Mouse (Mus musculus): ENCODE measurements around the gene Saysd1. TPM values are rescaled to one million over a fixed set of nuclear protein-coding genes. Genes with fewer than 3 reads are reported as not detected.

The Saysd1 gene
- total and polyA plus RNA-seq, 3 experiments, result 2.6 to 5.0 (median 2.8) TPM

GRCm38 (mm10) chr14:20169251-20169650 is 30.9 kb upstream of the Saysd1 start:
- DNase-seq, result no peak
- intact Hi-C loops (cut with DNase I), result no loop called here
- Histone ChIP-seq H3K79me2 (replicated peaks; ENCODE audit: control insufficient read depth, insufficient read depth, low read length) (no peaks in the 10 kb centered on the region), H3K9ac (ENCODE audit: low read depth, low read length) (no peak overlapping the region), H3K4me1 (ENCODE audit: control insufficient read depth, insufficient read depth, low read length) (no peaks in the 10 kb centered on the region), H3K27me3 (ENCODE audit: control insufficient read depth, insufficient read depth, low read length) (no peaks in the 10 kb centered on the region), H3K4me3 (no peak overlapping the region), H3K36me3 (ENCODE audit: control insufficient read depth, insufficient read depth, low read length) (no peaks in the 10 kb centered on the region), H3K27ac (no peak overlapping the region)
- WGBS, result 91% methylated on average over 4 of the region's 4 CpGs
- TF ChIP-seq POLR2A (IDR thresholded peaks at IDR 0.05; ENCODE audit: insufficient read depth, low read depth, low read length) (no peak), CTCF (IDR thresholded peaks at IDR 0.05) (no peak), EP300 (IDR thresholded peaks at IDR 0.05; ENCODE audit: insufficient read depth, low read depth, low read length) (no peak)

GRCm38 (mm10) chr14:20168478-20168877 is 30.1 kb upstream of the Saysd1 start:
- H3K4me3 ChIP-seq, result no peak overlapping the region
- no peaks in the 10 kb centered on the region for H3K27me3 ChIP-seq (ENCODE audit: control insufficient read depth, insufficient read depth, low read length)
- no peaks in the 10 kb centered on the region for H3K4me1 ChIP-seq (ENCODE audit: control insufficient read depth, insufficient read depth, low read length)
- TF ChIP-seq CTCF (IDR thresholded peaks at IDR 0.05) (no peak), EP300 (IDR thresholded peaks at IDR 0.05; ENCODE audit: insufficient read depth, low read depth, low read length) (no peak), POLR2A (IDR thresholded peaks at IDR 0.05; ENCODE audit: insufficient read depth, low read depth, low read length) (no peak)
- no peaks in the 10 kb centered on the region for H3K36me3 ChIP-seq (ENCODE audit: control insufficient read depth, insufficient read depth, low read length)
- H3K9ac ChIP-seq (ENCODE audit: low read depth, low read length), result no peak overlapping the region
- no peak for DNase-seq
- intact Hi-C loops (cut with DNase I), result no loop called here
- no peaks in the 10 kb centered on the region for H3K79me2 ChIP-seq (replicated peaks; ENCODE audit: control insufficient read depth, insufficient read depth, low read length)
- H3K27ac ChIP-seq, result no peak overlapping the region
- WGBS, result 85% methylated on average over 1 of the region's 1 CpGs

- Histone ChIP-seq H3K4me3 (no peak overlapping the region), H3K4me1 (ENCODE audit: control insufficient read depth, insufficient read depth, low read length) (no peaks in the 10 kb centered on the region), H3K36me3 (ENCODE audit: control insufficient read depth, insufficient read depth, low read length) (no peaks in the 10 kb centered on the region), H3K79me2 (replicated peaks; ENCODE audit: control insufficient read depth, insufficient read depth, low read length) (no peaks in the 10 kb centered on the region), H3K27me3 (ENCODE audit: control insufficient read depth, insufficient read depth, low read length) (no peaks in the 10 kb centered on the region), H3K9ac (ENCODE audit: low read depth, low read length) (no peak overlapping the region), H3K27ac (no peak overlapping the region)
- no peak for TF ChIP-seq EP300 (IDR thresholded peaks at IDR 0.05; ENCODE audit: insufficient read depth, low read depth, low read length)
- TF ChIP-seq POLR2A (IDR thresholded peaks at IDR 0.05; ENCODE audit: insufficient read depth, low read depth, low read length), result no peak
- TF ChIP-seq CTCF (IDR thresholded peaks at IDR 0.05), result no peak
- no peak for DNase-seq
- WGBS, result 98% methylated on average over 2 of the region's 2 CpGs
- intact Hi-C loops (cut with DNase I), result no loop called here
These were observed 29.7 kb upstream of the Saysd1 start for GRCm38 (mm10) chr14:20168054-20168453.

GRCm38 (mm10) chr14:20165413-20165812 is 27.1 kb upstream of the Saysd1 start:
- TF ChIP-seq EP300 (IDR thresholded peaks at IDR 0.05; ENCODE audit: insufficient read depth, low read depth, low read length), result no peak
- no peak for TF ChIP-seq POLR2A (IDR thresholded peaks at IDR 0.05; ENCODE audit: insufficient read depth, low read depth, low read length)
- TF ChIP-seq CTCF (IDR thresholded peaks at IDR 0.05), result no peak
- no peak overlapping the region for H3K9ac ChIP-seq (ENCODE audit: low read depth, low read length)
- intact Hi-C loops (cut with DNase I), result no loop called here
- no peaks in the 10 kb centered on the region for H3K27me3 ChIP-seq (ENCODE audit: control insufficient read depth, insufficient read depth, low read length)
- DNase-seq, result peak in 1 of 2 experiments; percentile 44
- H3K36me3 ChIP-seq (ENCODE audit: control insufficient read depth, insufficient read depth, low read length), result no peaks in the 10 kb centered on the region
- H3K4me1 ChIP-seq (ENCODE audit: control insufficient read depth, insufficient read depth, low read length), result no peaks in the 10 kb centered on the region
- H3K79me2 ChIP-seq (replicated peaks; ENCODE audit: control insufficient read depth, insufficient read depth, low read length), result no peaks in the 10 kb centered on the region
- H3K27ac ChIP-seq, result no peak overlapping the region
- 17% methylated on average over 1 of the region's 1 CpGs for WGBS
- H3K4me3 ChIP-seq, result no peak overlapping the region

- intact Hi-C loops (cut with DNase I), result no loop called here
- H3K27me3 ChIP-seq (ENCODE audit: control insufficient read depth, insufficient read depth, low read length), result no peaks in the 10 kb centered on the region
These were observed 26.1 kb upstream of the Saysd1 start for GRCm38 (mm10) chr14:20164438-20164837.

GRCm38 (mm10) chr14:20162686-20163085 is 24.4 kb upstream of the Saysd1 start:
- intact Hi-C loops (cut with DNase I), result no loop called here
- TF ChIP-seq CTCF (IDR thresholded peaks at IDR 0.05) (no peak), POLR2A (IDR thresholded peaks at IDR 0.05; ENCODE audit: insufficient read depth, low read depth, low read length) (no peak), EP300 (IDR thresholded peaks at IDR 0.05; ENCODE audit: insufficient read depth, low read depth, low read length) (no peak)
- Histone ChIP-seq H3K4me1 (ENCODE audit: control insufficient read depth, insufficient read depth, low read length) (no peaks in the 10 kb centered on the region), H3K79me2 (replicated peaks; ENCODE audit: control insufficient read depth, insufficient read depth, low read length) (no peaks in the 10 kb centered on the region), H3K27me3 (ENCODE audit: control insufficient read depth, insufficient read depth, low read length) (no peaks in the 10 kb centered on the region), H3K36me3 (ENCODE audit: control insufficient read depth, insufficient read depth, low read length) (no peaks in the 10 kb centered on the region), H3K27ac (no peak overlapping the region), H3K9ac (ENCODE audit: low read depth, low read length) (no peak overlapping the region), H3K4me3 (no peak overlapping the region)
- peak in 1 of 2 experiments; percentile 8 for DNase-seq
- WGBS, result 36% methylated on average over 6 of the region's 6 CpGs

More at GRCm38 (mm10) chr14:20164438-20164837, 26.1 kb upstream of the Saysd1 start:
- no peak for DNase-seq
- Histone ChIP-seq H3K36me3 (ENCODE audit: control insufficient read depth, insufficient read depth, low read length) (no peaks in the 10 kb centered on the region), H3K4me1 (ENCODE audit: control insufficient read depth, insufficient read depth, low read length) (no peaks in the 10 kb centered on the region), H3K4me3 (no peak overlapping the region), H3K9ac (ENCODE audit: low read depth, low read length) (no peak overlapping the region), H3K79me2 (replicated peaks; ENCODE audit: control insufficient read depth, insufficient read depth, low read length) (no peaks in the 10 kb centered on the region), H3K27ac (no peak overlapping the region)
- 92% methylated on average over 7 of the region's 7 CpGs for WGBS
- TF ChIP-seq POLR2A (IDR thresholded peaks at IDR 0.05; ENCODE audit: insufficient read depth, low read depth, low read length) (no peak), CTCF (IDR thresholded peaks at IDR 0.05) (no peak), EP300 (IDR thresholded peaks at IDR 0.05; ENCODE audit: insufficient read depth, low read depth, low read length) (no peak)
